Mouse (Mus musculus): ENCODE data around the gene Dedd. TPM values are rescaled to one million over a fixed set of nuclear protein-coding genes. Genes with fewer than 3 reads are reported as not detected.

Gene Dedd
- polyA plus RNA-seq, 1 experiment from 2014 or later, result 38.6 TPM

- no peak for ATAC-seq (ENCODE audit: insufficient number of reproducible peaks, low FRiP score)
- Histone ChIP-seq H3K4me3 (peak overlapping the region; percentile 98), H3K9me3 (replicated peaks) (peaks cover 4% of the 10 kb centered on the region; the same call in 1 of the 2 replicates), H3K27ac (ENCODE audit: poor library complexity, severe bottlenecking) (no peak overlapping the region), H3K4me1 (replicated peaks) (peaks cover 22% of the 10 kb centered on the region), H3K9ac (peak overlapping the region; percentile 88; the same call in 1 of the 2 replicates), H3K36me3 (peaks cover 39% of the 10 kb centered on the region), H3K4me2 (peak overlapping the region; percentile 93), H3K27me3 (replicated peaks) (no peaks in the 10 kb centered on the region)
- whole genome bisulfite sequencing, result 69% methylated on average over 9 of the region's 9 CpGs
These were observed 15.8 kb downstream of the Dedd start for GRCm38 (mm10) chr1:171344715-171345114.

- peak; percentile 93 for ATAC-seq (ENCODE audit: insufficient number of reproducible peaks, low FRiP score)
- no peaks in the 10 kb centered on the region for H3K27me3 ChIP-seq (replicated peaks)
- peak within 1 kb of the TSS; percentile 88 for H3K9ac ChIP-seq
- H3K27ac ChIP-seq (ENCODE audit: poor library complexity, severe bottlenecking), result peak within 1 kb of the TSS; percentile 73
- peak within 1 kb of the TSS; percentile 98 for H3K4me3 ChIP-seq
- peaks cover 22% of the 10 kb centered on the region for H3K4me1 ChIP-seq (replicated peaks)
- peak within 1 kb of the TSS; percentile 93 for H3K4me2 ChIP-seq
- under 1% methylated on average over 53 of the region's 53 CpGs for WGBS
- peaks cover 32% of the 10 kb centered on the region for H3K36me3 ChIP-seq
- peaks cover 4% of the 10 kb centered on the region; the same call in 1 of the 2 replicates for H3K9me3 ChIP-seq (replicated peaks)
These were observed 16.5 kb downstream of the Dedd start, which contains the start of the genes Nit1 and Pfdn2 for GRCm38 (mm10) chr1:171345225-171346094. Nit1 (minus strand) TSS chr1:171345646. Pfdn2 (plus strand) TSS chr1:171345670.

GRCm38 (mm10) chr1:171346095-171346450, 17.1 kb downstream of the Dedd start:
- Histone ChIP-seq H3K27ac (ENCODE audit: poor library complexity, severe bottlenecking) (peak overlapping the region; percentile 73; the same call in 1 of the 2 replicates), H3K4me2 (peak overlapping the region; percentile 93), H3K4me3 (peak overlapping the region; percentile 98), H3K27me3 (replicated peaks) (no peaks in the 10 kb centered on the region), H3K9ac (peak overlapping the region; percentile 88), H3K36me3 (peaks cover 25% of the 10 kb centered on the region), H3K4me1 (replicated peaks) (peaks cover 25% of the 10 kb centered on the region), H3K9me3 (replicated peaks) (peaks cover 4% of the 10 kb centered on the region; the same call in 1 of the 2 replicates)
- peak; percentile 40 for ATAC-seq (ENCODE audit: insufficient number of reproducible peaks, low FRiP score)
- 2% methylated on average over 14 of the region's 14 CpGs for WGBS

- Histone ChIP-seq H3K9ac (no peak overlapping the region), H3K27ac (ENCODE audit: poor library complexity, severe bottlenecking) (no peak overlapping the region), H3K9me3 (replicated peaks) (peaks cover 4% of the 10 kb centered on the region; the same call in 1 of the 2 replicates), H3K4me3 (no peak overlapping the region), H3K4me2 (no peak overlapping the region), H3K4me1 (replicated peaks) (peaks cover 30% of the 10 kb centered on the region), H3K27me3 (replicated peaks) (no peaks in the 10 kb centered on the region), H3K36me3 (no peaks in the 10 kb centered on the region; the same call in 1 of the 2 replicates)
- ATAC-seq (ENCODE audit: insufficient number of reproducible peaks, low FRiP score), result no peak
- 86% methylated on average over 3 of the region's 3 CpGs for WGBS
These were observed 19.7 kb downstream of the Dedd start for GRCm38 (mm10) chr1:171348665-171349064.

GRCm38 (mm10) chr1:171349210-171349609, 20.3 kb downstream of the Dedd start:
- Histone ChIP-seq H3K4me1 (replicated peaks) (peaks cover 27% of the 10 kb centered on the region), H3K27me3 (replicated peaks) (no peaks in the 10 kb centered on the region), H3K9ac (no peak overlapping the region), H3K9me3 (replicated peaks) (peaks cover 4% of the 10 kb centered on the region; the same call in 1 of the 2 replicates), H3K4me2 (no peak overlapping the region), H3K4me3 (no peak overlapping the region), H3K36me3 (no peaks in the 10 kb centered on the region; the same call in 1 of the 2 replicates), H3K27ac (ENCODE audit: poor library complexity, severe bottlenecking) (no peak overlapping the region)
- WGBS, result 84% methylated on average over 2 of the region's 2 CpGs
- no peak for ATAC-seq (ENCODE audit: insufficient number of reproducible peaks, low FRiP score)

- 89% methylated on average over 5 of the region's 5 CpGs for WGBS
- H3K4me2 ChIP-seq, result no peak overlapping the region
- H3K4me3 ChIP-seq, result no peak overlapping the region
- no peak for ATAC-seq (ENCODE audit: insufficient number of reproducible peaks, low FRiP score)
- no peak overlapping the region for H3K27ac ChIP-seq (ENCODE audit: poor library complexity, severe bottlenecking)
- peaks cover 31% of the 10 kb centered on the region for H3K36me3 ChIP-seq
- peaks cover 7% of the 10 kb centered on the region; the same call in 1 of the 2 replicates for H3K9me3 ChIP-seq (replicated peaks)
- H3K9ac ChIP-seq, result no peak overlapping the region
- peaks cover 12% of the 10 kb centered on the region for H3K4me1 ChIP-seq (replicated peaks)
- no peaks in the 10 kb centered on the region for H3K27me3 ChIP-seq (replicated peaks)
These were observed 26.9 kb downstream of the Dedd start for GRCm38 (mm10) chr1:171355812-171356340.

- no peak for ATAC-seq (ENCODE audit: insufficient number of reproducible peaks, low FRiP score)
- Histone ChIP-seq H3K27ac (ENCODE audit: poor library complexity, severe bottlenecking) (no peak overlapping the region), H3K9me3 (replicated peaks) (peaks cover 7% of the 10 kb centered on the region; the same call in 1 of the 2 replicates), H3K27me3 (replicated peaks) (no peaks in the 10 kb centered on the region), H3K4me3 (no peak overlapping the region), H3K4me1 (replicated peaks) (peaks cover 15% of the 10 kb centered on the region), H3K36me3 (peaks cover 31% of the 10 kb centered on the region), H3K4me2 (no peak overlapping the region), H3K9ac (no peak overlapping the region)
- WGBS, result 86% methylated on average over 2 of the region's 2 CpGs
These were observed 27.9 kb downstream of the Dedd start for GRCm38 (mm10) chr1:171356814-171357213.

GRCm38 (mm10) chr1:171358421-171358820, 29.5 kb downstream of the Dedd start:
- Histone ChIP-seq H3K4me3 (no peak overlapping the region), H3K4me1 (replicated peaks) (peaks cover 10% of the 10 kb centered on the region), H3K9me3 (replicated peaks) (peaks cover 7% of the 10 kb centered on the region; the same call in 1 of the 2 replicates), H3K27ac (ENCODE audit: poor library complexity, severe bottlenecking) (no peak overlapping the region), H3K4me2 (no peak overlapping the region), H3K9ac (no peak overlapping the region), H3K27me3 (replicated peaks) (no peaks in the 10 kb centered on the region), H3K36me3 (peaks cover 31% of the 10 kb centered on the region)
- 70% methylated on average over 4 of the region's 4 CpGs for WGBS
- no peak for ATAC-seq (ENCODE audit: insufficient number of reproducible peaks, low FRiP score)

GRCm38 (mm10) chr1:171360253-171360652, 31.3 kb downstream of the Dedd start:
- ATAC-seq (ENCODE audit: insufficient number of reproducible peaks, low FRiP score), result peak; percentile 30; the same call in 1 of the 2 replicates
- Histone ChIP-seq H3K4me1 (replicated peaks) (peaks cover 10% of the 10 kb centered on the region), H3K9ac (peak overlapping the region; percentile 70), H3K27ac (ENCODE audit: poor library complexity, severe bottlenecking) (no peak overlapping the region), H3K9me3 (replicated peaks) (peaks cover 7% of the 10 kb centered on the region; the same call in 1 of the 2 replicates), H3K4me2 (peak overlapping the region; percentile 86), H3K36me3 (peaks cover 31% of the 10 kb centered on the region), H3K4me3 (peak overlapping the region; percentile 57), H3K27me3 (replicated peaks) (no peaks in the 10 kb centered on the region)
- WGBS, result 8% methylated on average over 26 of the region's 26 CpGs

- WGBS, result under 1% methylated on average over 21 of the region's 21 CpGs
- Histone ChIP-seq H3K27ac (ENCODE audit: poor library complexity, severe bottlenecking) (no peak within 1 kb of the TSS), H3K36me3 (peaks cover 31% of the 10 kb centered on the region), H3K9ac (peak within 1 kb of the TSS; percentile 70), H3K9me3 (replicated peaks) (peaks cover 7% of the 10 kb centered on the region; the same call in 1 of the 2 replicates), H3K4me1 (replicated peaks) (peaks cover 10% of the 10 kb centered on the region), H3K27me3 (replicated peaks) (no peaks in the 10 kb centered on the region), H3K4me2 (peak within 1 kb of the TSS; percentile 86), H3K4me3 (peak within 1 kb of the TSS; percentile 57)
- ATAC-seq (ENCODE audit: insufficient number of reproducible peaks, low FRiP score), result peak; percentile 90
These were observed 31.7 kb downstream of the Dedd start, which contains the start of gene Klhdc9 for GRCm38 (mm10) chr1:171360656-171361055. Klhdc9 (minus strand) TSS chr1:171360798.

All from heart, embryonic 12.5 days (tissue).